Mouse (Mus musculus) neutrophil, adult 5-6 weeks (primary cell): ENCODE measurements around the gene Iqgap1. TPM values are rescaled to one million over a fixed set of nuclear protein-coding genes. Genes with fewer than 3 reads are reported as not detected.
A peak's percentile ranks its signal among the peaks of the same experiment; 100 is the strongest.

Experiments used
- ATAC-seq: fragments of 151-379, 151-347 bp; 2 replicates; pipeline ENCODE4 v1.8.0; 2017; ENCODE audit warnings: mild to moderate bottlenecking, moderate TSS enrichment; ENCODE audit not compliant: insufficient number of reproducible peaks, poor library complexity, low FRiP score, severe bottlenecking; ENCODE audit errors: extremely low read depth
- total RNA-seq: library from RNA; stranded (forward); fragments of 200-1000 nt; gene quantifications from 2 replicates; pipeline ENCODE4 v1.2.3, GENCODE M21; 2017

Iqgap1 gene
- total RNA-seq, 1 experiment from 2014 or later: 768 TPM

DNA sequence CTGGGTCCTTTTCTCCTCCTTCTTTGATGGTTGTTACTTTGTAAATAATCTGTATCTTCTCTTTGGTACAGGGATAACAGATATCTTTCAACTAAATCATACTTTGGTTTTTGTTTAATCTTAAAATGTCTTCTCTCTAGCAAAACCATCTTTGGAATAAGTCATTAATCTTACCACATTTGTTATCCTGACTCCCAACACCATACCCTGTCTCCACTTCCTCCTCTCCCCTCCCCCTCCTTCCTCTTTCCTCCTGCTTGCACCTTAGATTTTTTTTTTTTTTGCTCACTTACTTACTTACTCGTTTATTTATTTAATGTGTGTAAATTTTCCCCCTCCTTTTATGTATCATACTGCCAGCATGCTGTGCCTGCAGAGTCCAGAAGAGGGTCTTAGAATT is 129.4 kb downstream of the Iqgap1 start:
- no peak for ATAC-seq

DNA sequence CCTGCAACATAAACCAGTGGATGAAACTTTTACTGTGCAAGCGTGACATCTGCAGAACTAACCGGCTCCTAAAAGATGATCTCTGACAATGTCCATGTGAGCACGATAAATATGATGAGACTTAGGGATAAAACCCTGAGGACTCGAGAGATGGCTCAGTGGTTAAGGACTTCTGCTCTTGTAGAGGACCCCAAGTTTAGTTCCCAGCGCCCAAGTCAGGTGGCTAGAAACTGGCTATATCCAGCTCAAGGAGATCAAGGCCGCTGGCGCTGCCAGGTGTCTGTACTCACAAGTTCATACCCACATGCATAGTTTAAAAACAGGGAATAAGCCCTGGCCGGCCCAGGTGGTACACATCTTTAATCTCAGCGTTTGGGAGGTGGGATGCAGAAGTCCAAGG is 133.3 kb downstream of the Iqgap1 start:
- ATAC-seq: no peak

DNA sequence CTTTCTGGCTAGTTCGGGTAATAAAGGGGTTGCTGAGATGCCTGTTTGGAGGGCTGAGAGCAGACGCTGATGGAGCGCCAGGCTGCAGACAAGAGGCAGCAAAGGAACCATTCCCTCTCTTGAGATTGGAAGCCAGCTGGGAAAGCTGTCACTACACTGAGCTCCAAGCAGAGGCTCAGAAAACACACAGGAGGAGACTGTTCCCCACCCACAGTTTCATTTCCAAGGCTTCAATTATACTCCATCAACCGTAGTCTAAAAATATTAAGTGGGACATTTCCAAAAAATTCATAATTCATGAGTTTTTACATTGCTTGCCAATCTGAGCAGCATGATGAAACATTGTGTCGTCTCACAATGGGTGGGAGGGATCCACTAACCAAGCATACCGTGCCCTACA is 134.6 kb downstream of the Iqgap1 start:
- no peak for ATAC-seq

DNA sequence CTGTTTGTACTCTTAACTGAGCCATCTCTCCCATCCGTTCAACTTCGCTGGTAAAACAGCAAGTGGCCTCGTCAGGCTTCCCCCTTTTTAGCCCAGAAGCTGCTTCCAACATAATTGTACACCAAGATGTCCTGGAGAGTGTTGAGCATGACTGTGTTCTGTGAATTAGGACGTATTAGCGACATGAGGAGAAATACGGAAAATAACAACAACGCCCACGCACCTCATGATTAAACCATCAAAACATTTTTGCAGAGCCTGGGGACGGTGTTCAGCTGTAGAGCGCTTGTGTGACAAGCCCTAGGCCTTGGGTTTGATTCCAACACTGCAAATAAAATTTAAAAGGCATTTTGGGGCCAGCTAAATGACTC is 136.6 kb downstream of the Iqgap1 start:
- ATAC-seq: no peak

DNA sequence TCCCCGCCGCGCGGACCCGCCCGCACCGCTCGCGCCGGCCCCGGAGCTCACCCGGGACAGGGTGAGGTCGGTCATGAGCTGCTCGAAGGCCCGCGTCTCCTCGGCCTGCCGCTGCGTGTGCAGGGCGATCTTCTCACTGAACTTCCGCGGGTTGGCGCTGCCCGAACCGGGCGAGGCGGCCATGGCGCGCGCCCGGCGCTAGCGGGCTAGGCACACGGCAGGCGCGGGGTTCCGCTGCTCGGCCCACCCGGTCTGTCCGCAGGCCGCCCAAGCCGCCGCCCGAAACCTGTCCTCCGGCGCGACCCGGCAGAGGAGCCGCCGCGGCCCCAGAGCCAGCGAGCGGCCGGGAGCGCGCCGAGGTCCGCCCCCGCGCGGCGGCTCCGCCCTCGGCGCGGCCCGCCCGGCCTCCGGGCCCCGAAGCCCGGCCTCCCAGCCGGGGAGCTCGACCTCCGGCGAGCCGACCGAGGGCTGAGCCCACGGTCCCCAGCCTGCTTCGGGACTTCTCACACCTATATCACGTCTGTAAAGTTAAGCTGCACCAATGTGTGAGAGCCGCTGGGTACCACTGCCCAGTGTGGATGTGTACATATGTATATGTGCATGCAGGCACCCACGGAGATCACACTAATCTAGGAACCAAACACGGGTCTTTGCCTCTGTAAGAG is 137.1 kb downstream of the Iqgap1 start, which contains the start of gene Crtc3:
TSS of gene Crtc3 (minus strand) at position 322 of the 665 bp plus-strand sequence.
- ATAC-seq: peak; percentile 56

DNA sequence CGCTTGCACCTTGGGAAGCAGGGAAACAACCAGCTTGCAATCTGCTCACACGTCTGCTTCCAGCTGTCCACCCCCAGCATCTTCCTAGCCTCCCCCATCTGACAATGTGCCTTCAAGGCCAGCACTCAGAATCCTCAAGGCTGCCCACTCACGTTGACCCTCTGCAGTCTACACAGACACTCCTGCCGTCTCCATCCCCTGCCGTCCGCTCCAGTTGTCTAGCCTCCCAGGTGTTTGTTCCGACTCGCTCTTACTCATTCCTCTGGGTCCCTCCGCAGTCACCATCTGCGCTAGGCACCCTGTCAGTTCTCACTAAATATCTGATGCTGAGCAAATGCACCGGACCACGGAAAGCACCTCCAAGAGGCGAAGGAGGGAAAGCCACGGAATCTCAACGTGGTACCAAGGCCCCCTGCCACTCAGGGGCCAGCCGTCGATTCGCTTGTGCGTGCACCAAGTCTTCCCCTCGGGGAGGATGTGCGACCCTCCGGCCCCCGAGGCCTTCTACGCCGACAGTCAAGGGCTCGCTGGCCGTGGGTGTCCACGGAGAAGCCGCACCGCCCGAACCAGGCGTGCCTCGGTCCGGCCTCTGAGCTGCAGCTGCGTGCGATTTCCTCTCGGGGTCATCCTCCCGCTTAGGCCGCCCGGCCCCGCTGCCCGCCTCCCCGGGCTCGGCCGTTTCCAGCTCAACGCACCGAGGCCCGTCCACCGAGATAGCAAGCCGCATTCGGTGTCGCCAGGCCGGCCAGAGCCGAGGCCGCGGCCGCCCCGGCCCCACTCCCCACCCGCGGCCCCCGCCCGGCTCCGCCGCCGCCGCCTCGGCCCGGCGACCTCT is 137.8 kb downstream of the Iqgap1 start:
- ATAC-seq: peak; percentile 42; the same call in 1 of the 2 replicates

DNA sequence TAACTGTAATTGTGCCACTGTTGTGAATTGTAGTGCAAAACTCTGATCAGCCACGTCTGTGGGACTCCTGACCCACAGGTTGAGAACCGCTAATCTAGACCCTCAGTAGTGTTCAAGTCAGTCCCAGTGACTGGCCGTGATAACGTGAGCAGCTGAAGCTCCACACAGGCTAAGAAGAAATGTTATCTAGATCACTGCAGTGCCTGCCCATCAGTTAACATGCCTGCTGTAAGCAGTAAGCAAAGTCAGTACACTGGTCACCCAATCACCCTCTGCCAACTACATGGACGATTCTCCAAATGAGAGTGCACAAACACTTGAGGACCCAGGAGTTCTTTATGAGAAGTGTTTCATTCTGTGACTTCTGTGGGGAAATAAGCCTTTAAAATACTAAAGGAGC is 140.1 kb downstream of the Iqgap1 start:
- no peak for ATAC-seq

DNA sequence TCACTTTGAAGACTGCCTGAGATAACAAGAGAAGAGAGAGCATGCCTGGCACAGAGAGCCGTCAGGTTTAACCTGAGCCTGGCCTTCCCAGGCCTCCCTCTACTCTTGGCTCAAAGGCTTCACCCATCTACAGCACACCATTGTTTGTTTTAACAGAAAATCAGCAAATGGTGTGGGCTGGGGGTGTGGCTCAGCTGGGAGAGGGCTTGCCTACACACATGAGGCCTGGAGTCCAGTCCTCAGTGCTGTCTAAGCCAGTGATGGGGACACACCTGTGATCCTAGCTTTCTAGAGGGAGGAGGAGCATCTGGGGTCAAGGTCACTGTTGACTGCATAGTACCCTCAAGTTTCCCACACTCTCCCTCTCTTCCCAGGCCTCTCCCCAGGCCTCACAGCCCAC is 143.1 kb downstream of the Iqgap1 start:
- ATAC-seq: no peak

DNA sequence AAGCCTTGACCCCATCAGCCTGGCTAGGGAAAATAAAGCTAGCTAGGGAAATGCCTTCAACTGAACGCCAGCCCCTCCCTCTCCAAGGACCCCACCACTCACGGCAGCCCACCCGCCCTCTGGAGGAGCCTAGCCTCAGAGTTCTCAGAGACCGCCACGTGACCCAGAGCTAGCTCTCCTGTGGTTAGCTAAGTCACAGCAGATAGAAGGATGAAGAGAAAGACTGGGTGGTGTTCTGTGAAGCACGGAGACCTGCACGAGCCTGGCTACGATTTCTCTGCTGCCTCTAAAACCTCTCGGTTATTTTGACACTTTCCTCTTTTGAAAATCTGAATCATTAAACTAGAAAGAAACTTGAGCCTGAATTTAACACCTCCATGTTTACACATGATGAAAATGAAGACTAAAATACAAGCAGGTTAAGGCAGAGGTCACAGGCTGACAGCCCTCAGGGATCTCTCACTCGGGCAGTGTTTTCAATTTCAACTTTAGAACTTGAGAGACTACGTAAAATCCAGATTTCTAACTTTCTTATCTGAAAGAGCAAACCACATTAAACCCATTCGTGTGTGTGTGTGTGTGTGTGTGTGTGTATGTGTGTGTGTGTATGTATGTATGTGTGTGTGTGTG is 145.4 kb downstream of the Iqgap1 start:
- ATAC-seq: peak; percentile 41; the same call in 1 of the 2 replicates

DNA sequence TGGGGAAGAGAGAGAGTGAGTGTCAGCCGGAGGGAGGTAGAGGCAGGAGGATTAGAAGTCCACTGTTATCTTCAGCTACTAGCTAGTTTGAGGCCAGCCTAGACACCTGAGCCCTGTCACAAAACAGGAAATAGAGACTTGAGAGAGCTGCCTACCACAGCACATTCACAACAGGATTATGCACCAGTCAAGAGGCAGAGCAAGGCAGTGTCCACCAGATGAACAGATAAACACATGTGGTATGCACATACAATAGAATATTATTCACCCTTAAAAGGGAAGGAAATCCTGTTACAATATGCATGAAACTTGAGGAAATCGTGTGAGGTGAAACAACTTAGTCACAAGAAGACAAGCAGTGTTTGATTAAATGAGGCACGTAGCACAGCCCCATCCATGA is 153.5 kb downstream of the Iqgap1 start:
- 0 out of 2 replicates have a peak, but pooled peaks have one; percentile 23 for ATAC-seq

DNA sequence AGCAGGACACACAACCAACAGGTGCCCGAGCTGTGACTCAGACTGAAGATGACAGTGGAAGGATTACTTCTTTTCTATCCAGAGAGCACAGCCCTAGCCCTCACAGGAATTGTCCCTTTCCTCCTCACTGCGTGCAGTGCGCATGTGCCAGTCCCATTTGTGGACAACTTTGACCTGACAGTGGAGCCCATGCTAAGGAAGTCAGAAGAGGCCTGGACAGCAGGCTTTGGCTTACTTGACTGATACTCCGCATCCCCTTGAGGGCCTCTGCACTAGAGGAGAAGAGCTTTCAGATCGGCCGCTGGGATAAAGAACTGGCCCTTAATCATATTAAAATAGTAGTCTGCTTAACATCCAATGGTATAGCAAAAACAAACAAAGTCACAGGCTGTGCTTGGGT is 154.9 kb downstream of the Iqgap1 start:
- ATAC-seq: no peak

DNA sequence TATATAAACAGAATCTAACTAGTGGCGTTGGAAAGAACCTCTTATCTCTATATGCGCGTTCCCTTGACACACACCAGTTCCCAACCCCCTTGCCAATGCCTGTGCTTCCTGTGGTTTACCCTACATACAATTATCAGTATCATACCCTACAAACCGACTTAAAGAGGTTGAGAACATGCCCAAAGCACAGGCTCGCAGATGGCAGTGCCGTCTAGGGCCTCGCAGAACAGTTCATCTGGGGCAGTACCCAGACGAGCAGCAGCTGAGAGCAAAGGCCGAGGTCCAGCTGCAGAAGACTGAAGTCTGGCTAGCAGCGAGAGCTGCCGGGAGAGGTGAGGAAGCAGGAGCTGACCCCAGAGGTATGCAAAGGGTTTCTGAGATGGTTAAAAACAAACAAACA is 158.6 kb downstream of the Iqgap1 start:
- no peak for ATAC-seq

DNA sequence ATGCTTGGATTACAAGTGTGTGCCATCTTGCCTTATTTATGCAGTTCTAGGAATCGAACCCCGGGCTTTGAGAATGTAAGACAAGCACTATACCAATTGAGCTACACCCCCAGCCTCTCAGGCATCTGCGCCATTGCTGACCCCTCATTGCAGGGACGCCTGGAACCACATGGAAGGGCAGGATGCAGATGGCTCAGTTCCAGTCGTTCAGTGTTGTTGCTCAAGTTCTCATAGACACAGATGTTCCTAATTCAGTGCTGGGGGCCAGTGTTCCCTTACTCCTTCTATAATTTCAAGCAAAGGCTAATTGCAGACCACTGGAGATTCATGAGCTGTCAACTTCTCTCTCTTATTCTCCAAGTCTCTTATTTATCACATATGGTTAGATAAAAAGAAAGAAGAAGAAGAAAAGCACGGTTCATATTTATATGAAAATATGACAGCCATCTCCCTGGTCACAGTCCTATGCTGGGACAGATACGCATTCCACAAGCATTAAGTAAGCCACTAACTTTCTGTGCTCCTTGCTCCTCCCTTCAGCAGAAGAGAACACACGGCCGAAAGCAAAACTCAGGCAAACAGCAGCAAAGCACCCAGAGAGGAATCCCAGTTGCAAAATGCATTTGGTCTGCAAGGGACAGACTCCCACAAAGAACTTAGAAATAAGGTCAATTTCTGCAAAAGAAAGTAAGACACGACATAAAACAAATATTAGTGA is 159.4 kb downstream of the Iqgap1 start:
- no peak for ATAC-seq

Other genes with a start within 250 kb of the Iqgap1 start
- 34.3 and 36.6 TPM in 2 replicates for gene Crtc3, start 137.1 kb downstream of the Iqgap1 start, total RNA-seq
- 10.8 TPM in 2 replicates for gene Zscan2, start 34.9 kb upstream of the Iqgap1 start, total RNA-seq
- 13.9 and 15.0 TPM in 2 replicates for gene Wdr73, start 75.3 kb upstream of the Iqgap1 start, total RNA-seq
- 2.0 and 2.2 TPM in 2 replicates for gene Nmb, start 79.1 kb upstream of the Iqgap1 start, total RNA-seq
- gene Sec11a, start 121.8 kb upstream of the Iqgap1 start, total RNA-seq: 182 and 199 TPM in 2 replicates
- 63.6 and 69.0 TPM in 2 replicates for gene Zfp592, start 167.7 kb upstream of the Iqgap1 start, total RNA-seq
- gene Alpk3, start 231.6 kb upstream of the Iqgap1 start, total RNA-seq: 0.12 and 0.25 TPM in 2 replicates